Mouse (Mus musculus): ENCODE results near the gene Castor1. TPM values are rescaled to one million over a fixed set of nuclear protein-coding genes. Genes with fewer than 3 reads are reported as not detected.

Castor1 gene
- polyA plus RNA-seq, 1 experiment from 2014 or later: 2.3 TPM

GRCm38 (mm10) chr11:4251376-4251775 is 33.4 kb downstream of the Castor1 start:
- ATAC-seq (ENCODE audit: insufficient number of reproducible peaks, insufficient read depth, low FRiP score, low TSS enrichment, low read depth): no peak
- WGBS: 81% methylated on average over 3 of the region's 3 CpGs
- no peaks in the 10 kb centered on the region for H3K36me3 ChIP-seq
- no peak overlapping the region for H3K27ac ChIP-seq
- H3K27me3 ChIP-seq: no peaks in the 10 kb centered on the region
- no peaks in the 10 kb centered on the region for H3K9me3 ChIP-seq
- H3K4me1 ChIP-seq (replicated peaks): no peaks in the 10 kb centered on the region
- H3K4me2 ChIP-seq: no peak overlapping the region
- no peak overlapping the region for H3K4me3 ChIP-seq (replicated peaks)
- H3K9ac ChIP-seq (replicated peaks): no peak overlapping the region

GRCm38 (mm10) chr11:4252886-4253285 is 34.9 kb downstream of the Castor1 start:
- H3K27me3 ChIP-seq: no peaks in the 10 kb centered on the region
- H3K4me2 ChIP-seq: no peak overlapping the region
- WGBS: 68% methylated on average over 2 of the region's 2 CpGs
- no peak overlapping the region for H3K9ac ChIP-seq (replicated peaks)
- no peak overlapping the region for H3K27ac ChIP-seq
- no peaks in the 10 kb centered on the region for H3K4me1 ChIP-seq (replicated peaks)
- no peak for ATAC-seq (ENCODE audit: insufficient number of reproducible peaks, insufficient read depth, low FRiP score, low TSS enrichment, low read depth)
- no peak overlapping the region for H3K4me3 ChIP-seq (replicated peaks)
- no peaks in the 10 kb centered on the region for H3K9me3 ChIP-seq
- no peaks in the 10 kb centered on the region for H3K36me3 ChIP-seq

- no peak within 1 kb of the TSS for H3K4me2 ChIP-seq
- H3K36me3 ChIP-seq: no peaks in the 10 kb centered on the region
- H3K27ac ChIP-seq: no peak within 1 kb of the TSS
- H3K4me3 ChIP-seq (replicated peaks): no peak within 1 kb of the TSS
- 55% methylated on average over 11 of the region's 11 CpGs for WGBS
- H3K9ac ChIP-seq (replicated peaks): no peak within 1 kb of the TSS
- ATAC-seq (ENCODE audit: insufficient number of reproducible peaks, insufficient read depth, low FRiP score, low TSS enrichment, low read depth): no peak
- peaks cover 20% of the 10 kb centered on the region for H3K4me1 ChIP-seq (replicated peaks)
- no peaks in the 10 kb centered on the region for H3K27me3 ChIP-seq
- no peaks in the 10 kb centered on the region for H3K9me3 ChIP-seq
Measured at GRCm38 (mm10) chr11:4256846-4257607, 39.0 kb downstream of the Castor1 start, which contains the start of gene Lif. Gene Lif (plus strand): TSS chr11:4257557.

GRCm38 (mm10) chr11:4257756-4258155 is 39.7 kb downstream of the Castor1 start:
- Histone ChIP-seq H3K4me2 (no peak overlapping the region), H3K9ac (replicated peaks) (no peak overlapping the region), H3K4me3 (replicated peaks) (no peak overlapping the region), H3K9me3 (no peaks in the 10 kb centered on the region), H3K4me1 (replicated peaks) (peaks cover 28% of the 10 kb centered on the region), H3K27me3 (no peaks in the 10 kb centered on the region), H3K27ac (no peak overlapping the region), H3K36me3 (no peaks in the 10 kb centered on the region)
- ATAC-seq (ENCODE audit: insufficient number of reproducible peaks, insufficient read depth, low FRiP score, low TSS enrichment, low read depth): no peak
- WGBS: 69% methylated on average over 5 of the region's 5 CpGs

- no peaks in the 10 kb centered on the region for H3K9me3 ChIP-seq
- peak overlapping the region; percentile 41 for H3K4me2 ChIP-seq
- no peak overlapping the region for H3K4me3 ChIP-seq (replicated peaks)
- peaks cover 36% of the 10 kb centered on the region for H3K4me1 ChIP-seq (replicated peaks)
- H3K9ac ChIP-seq (replicated peaks): no peak overlapping the region
- 0 out of 2 replicates have a peak, but pooled peaks cover 1% of the 10 kb centered on the region for H3K27me3 ChIP-seq
- WGBS: under 1% methylated on average over 7 of the region's 7 CpGs
- no peaks in the 10 kb centered on the region for H3K36me3 ChIP-seq
- no peak overlapping the region for H3K27ac ChIP-seq
- 0 out of 2 replicates have a peak, but pooled peaks have one; percentile 32 for ATAC-seq (ENCODE audit: insufficient number of reproducible peaks, insufficient read depth, low FRiP score, low TSS enrichment, low read depth)
Measured at GRCm38 (mm10) chr11:4258657-4259082, 40.6 kb downstream of the Castor1 start.

- ATAC-seq (ENCODE audit: insufficient number of reproducible peaks, insufficient read depth, low FRiP score, low TSS enrichment, low read depth): no peak
- H3K36me3 ChIP-seq: no peaks in the 10 kb centered on the region
- H3K9me3 ChIP-seq: no peaks in the 10 kb centered on the region
- no peak overlapping the region for H3K4me3 ChIP-seq (replicated peaks)
- no peak overlapping the region for H3K9ac ChIP-seq (replicated peaks)
- H3K4me1 ChIP-seq (replicated peaks): peaks cover 36% of the 10 kb centered on the region
- peaks cover 20% of the 10 kb centered on the region for H3K27me3 ChIP-seq
- 39% methylated on average over 14 of the region's 14 CpGs for WGBS
- H3K4me2 ChIP-seq: peak overlapping the region; percentile 33
- peak overlapping the region; percentile 23; the same call in 1 of the 2 replicates for H3K27ac ChIP-seq
Measured at GRCm38 (mm10) chr11:4260463-4261187, 42.6 kb downstream of the Castor1 start.

GRCm38 (mm10) chr11:4261188-4261494 is 43.1 kb downstream of the Castor1 start:
- Histone ChIP-seq H3K27ac (peak overlapping the region; percentile 23; the same call in 1 of the 2 replicates), H3K9ac (replicated peaks) (no peak overlapping the region), H3K4me1 (replicated peaks) (peaks cover 39% of the 10 kb centered on the region), H3K4me3 (replicated peaks) (no peak overlapping the region), H3K36me3 (no peaks in the 10 kb centered on the region), H3K4me2 (0 out of 2 replicates have a peak overlapping the region, but pooled peaks have one; percentile 33), H3K9me3 (no peaks in the 10 kb centered on the region), H3K27me3 (peaks cover 25% of the 10 kb centered on the region)
- WGBS: 58% methylated on average over 7 of the region's 7 CpGs
- no peak for ATAC-seq (ENCODE audit: insufficient number of reproducible peaks, insufficient read depth, low FRiP score, low TSS enrichment, low read depth)

GRCm38 (mm10) chr11:4261969-4262368 is 43.9 kb downstream of the Castor1 start:
- Histone ChIP-seq H3K4me1 (replicated peaks) (peaks cover 42% of the 10 kb centered on the region), H3K9me3 (no peaks in the 10 kb centered on the region), H3K4me3 (replicated peaks) (no peak overlapping the region), H3K4me2 (no peak overlapping the region), H3K36me3 (no peaks in the 10 kb centered on the region), H3K27ac (no peak overlapping the region), H3K27me3 (peaks cover 33% of the 10 kb centered on the region), H3K9ac (replicated peaks) (no peak overlapping the region)
- WGBS: 34% methylated on average over 5 of the region's 5 CpGs
- no peak for ATAC-seq (ENCODE audit: insufficient number of reproducible peaks, insufficient read depth, low FRiP score, low TSS enrichment, low read depth)

- H3K4me1 ChIP-seq (replicated peaks): peaks cover 46% of the 10 kb centered on the region
- H3K27me3 ChIP-seq: peaks cover 42% of the 10 kb centered on the region
- no peak for ATAC-seq (ENCODE audit: insufficient number of reproducible peaks, insufficient read depth, low FRiP score, low TSS enrichment, low read depth)
- H3K9me3 ChIP-seq: no peaks in the 10 kb centered on the region
- H3K36me3 ChIP-seq: no peaks in the 10 kb centered on the region
- no peak overlapping the region for H3K9ac ChIP-seq (replicated peaks)
- 22% methylated on average over 7 of the region's 7 CpGs for WGBS
- no peak overlapping the region for H3K4me2 ChIP-seq
- no peak overlapping the region for H3K27ac ChIP-seq
- no peak overlapping the region for H3K4me3 ChIP-seq (replicated peaks)
Measured at GRCm38 (mm10) chr11:4262847-4263246, 44.8 kb downstream of the Castor1 start.

- 26% methylated on average over 1 of the region's 1 CpGs for WGBS
- H3K27ac ChIP-seq: no peak overlapping the region
- no peak overlapping the region for H3K9ac ChIP-seq (replicated peaks)
- H3K27me3 ChIP-seq: peaks cover 46% of the 10 kb centered on the region
- H3K4me3 ChIP-seq (replicated peaks): no peak overlapping the region
- no peak for ATAC-seq (ENCODE audit: insufficient number of reproducible peaks, insufficient read depth, low FRiP score, low TSS enrichment, low read depth)
- H3K36me3 ChIP-seq: no peaks in the 10 kb centered on the region
- no peaks in the 10 kb centered on the region for H3K9me3 ChIP-seq
- H3K4me1 ChIP-seq (replicated peaks): peaks cover 46% of the 10 kb centered on the region
- H3K4me2 ChIP-seq: no peak overlapping the region
Measured at GRCm38 (mm10) chr11:4263296-4263695, 45.3 kb downstream of the Castor1 start.

- H3K9me3 ChIP-seq: no peaks in the 10 kb centered on the region
- no peak overlapping the region for H3K4me3 ChIP-seq (replicated peaks)
- no peak overlapping the region for H3K27ac ChIP-seq
- WGBS: 65% methylated on average over 7 of the region's 7 CpGs
- H3K9ac ChIP-seq (replicated peaks): no peak overlapping the region
- peaks cover 46% of the 10 kb centered on the region for H3K4me1 ChIP-seq (replicated peaks)
- H3K27me3 ChIP-seq: peaks cover 54% of the 10 kb centered on the region
- no peak overlapping the region for H3K4me2 ChIP-seq
- ATAC-seq (ENCODE audit: insufficient number of reproducible peaks, insufficient read depth, low FRiP score, low TSS enrichment, low read depth): no peak
- H3K36me3 ChIP-seq: no peaks in the 10 kb centered on the region
Measured at GRCm38 (mm10) chr11:4264066-4264465, 46.0 kb downstream of the Castor1 start.

Data from limb, embryonic 12.5 days (tissue).